Mouse (Mus musculus) lung, adult 2 months (tissue): Measurements from ENCODE around the gene Rfc4.
"Not testable (repeated sequence)": the region's sequence is repeated elsewhere in the genome, so short reads cannot be mapped to it uniquely, and the experiment has no call there.

Experiments
- CTCF ChIP-seq: fragments of 200-500 bp; IDR thresholded peaks from 2 replicates; pipeline ENCODE4 v1.5.1; 2011; ENCODE audit warnings: mild to moderate bottlenecking, low read length, control low read depth; ENCODE audit not compliant: insufficient read depth
- POLR2A ChIP-seq: fragments of 200-500 bp; IDR thresholded peaks from 2 replicates; pipeline ENCODE4 v1.6.1; 2011; ENCODE audit warnings: low read depth, mild to moderate bottlenecking, control low read depth, low read length, borderline replicate concordance; ENCODE audit errors: extremely low read depth

DNA sequence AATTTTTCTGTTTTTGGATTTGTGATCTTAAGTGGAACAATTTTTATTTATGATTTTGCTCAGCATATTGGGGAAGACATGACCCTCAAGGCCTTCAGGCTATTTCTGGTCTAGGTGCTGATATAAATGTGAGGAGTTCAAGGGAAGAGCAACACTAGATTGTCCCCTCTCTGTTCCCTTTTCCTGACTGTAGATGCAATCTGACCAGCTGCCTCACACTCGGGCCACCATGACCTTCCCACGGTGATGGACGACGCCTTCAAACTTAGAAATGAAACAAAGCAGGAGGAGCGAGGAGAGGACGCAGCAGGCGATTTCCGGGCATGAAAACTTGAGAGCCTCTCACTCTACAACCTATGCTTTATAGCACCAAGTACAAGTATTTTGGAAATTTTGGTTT, 40.4 kb downstream of the Rfc4 start:
- not testable (repeated sequence) for TF ChIP-seq POLR2A, CTCF
